Mouse (Mus musculus) myocyte (in vitro differentiated cells): Measurements from ENCODE around the gene Ccdc124.

Experiments
- CEBPB ChIP-seq: IDR thresholded peaks from 2 replicates; pipeline ENCODE4 v1.6.1; 2011; ENCODE audit warnings: mild to moderate bottlenecking, moderate library complexity; ENCODE audit not compliant: poor library complexity, insufficient read depth, severe bottlenecking
- E2F4 ChIP-seq: IDR thresholded peaks from one replicate; pipeline ENCODE4 v1.6.1; 2011; ENCODE audit warnings: mild to moderate bottlenecking, control low read depth, moderate library complexity; ENCODE audit not compliant: insufficient read depth
- MAX ChIP-seq: IDR thresholded peaks from one replicate; pipeline ENCODE4 v1.6.1; 2011; ENCODE audit warnings: low read depth, mild to moderate bottlenecking, control low read depth
- MYOD1 ChIP-seq, 3 experiments: IDR thresholded peaks; one replicate each; pipeline ENCODE4 v1.6.1; 2011; ENCODE audit warnings: control low read depth in 2 of 3, low read depth in 2 of 3, mild to moderate bottlenecking in 2 of 3, moderate library complexity in 1 of 3; ENCODE audit not compliant: insufficient read length in 2 of 3, control insufficient read depth in 1 of 3
- MYOG ChIP-seq, 3 experiments: IDR thresholded peaks; one replicate each; pipeline ENCODE4 v1.6.1; 2011; ENCODE audit warnings: control low read depth in 2 of 3, low read depth in 2 of 3, mild to moderate bottlenecking in 2 of 3; ENCODE audit not compliant: insufficient read length in 2 of 3, control insufficient read depth in 1 of 3, insufficient read depth in 1 of 3
- POLR2A ChIP-seq: IDR thresholded peaks from one replicate; pipeline ENCODE4 v1.6.1; 2011; ENCODE audit warnings: low read depth, mild to moderate bottlenecking, control low read depth, moderate library complexity; ENCODE audit not compliant: insufficient read length
- POLR2AphosphoS2 ChIP-seq: IDR thresholded peaks from one replicate; pipeline ENCODE4 v1.6.1; 2011; ENCODE audit warnings: low read depth, control low read depth; ENCODE audit not compliant: insufficient read length
- TCF12 ChIP-seq: IDR thresholded peaks from one replicate; pipeline ENCODE4 v1.6.1; 2011; ENCODE audit warnings: mild to moderate bottlenecking, control low read depth; ENCODE audit not compliant: poor library complexity, insufficient read depth, severe bottlenecking
- USF1 ChIP-seq: IDR thresholded peaks from one replicate; pipeline ENCODE4 v1.6.1; 2011; ENCODE audit warnings: low read depth, mild to moderate bottlenecking, control low read depth, moderate library complexity

GRCm38 (mm10) chr8:70872643-70873363 lies 932 bp downstream of the Ccdc124 start:
- TF ChIP-seq POLR2A: no peak
- TF ChIP-seq E2F4: no peak
- no peak for TF ChIP-seq MYOG (IDR thresholded peaks at IDR 0.05; ENCODE audit: control insufficient read depth in 1 of 3, insufficient read depth in 1 of 3, insufficient read length in 2 of 3, low read depth in 2 of 3)
- TF ChIP-seq MAX: no peak
- TF ChIP-seq CEBPB: no peak
- no peak for TF ChIP-seq USF1
- no peak for TF ChIP-seq MYOD1 (IDR thresholded peaks at IDR 0.05; ENCODE audit: control insufficient read depth in 1 of 3, insufficient read length in 2 of 3, low read depth in 2 of 3)
- TF ChIP-seq POLR2AphosphoS2: no peak
- no peak for TF ChIP-seq TCF12
